Mouse (Mus musculus) natural killer cell, adult 2 months (primary cell): ENCODE results near the gene Pnpla2.
"Not testable (repeated sequence)": the region's sequence is repeated elsewhere in the genome, so short reads cannot be mapped to it uniquely, and the experiment has no call there.

ENCODE experiments used
- DNase-seq, 2 experiments: peaks; one replicate each; pipeline ENCODE4 v3.0.0; 2022; ENCODE audit warnings: low spot score in 2 of 2

Gene Pnpla2

GRCm38 (mm10) chr7:141454967-141455551, at the start of gene Pnpla2:
Gene Pnpla2 (plus strand): TSS chr7:141455198.
- peak; percentile 90 to 92 for DNase-seq

GRCm38 (mm10) chr7:141405466-141405865, 49.5 kb upstream of the Pnpla2 start:
- no peak for DNase-seq

GRCm38 (mm10) chr7:141407670-141408069, 47.3 kb upstream of the Pnpla2 start:
- not testable (repeated sequence) for DNase-seq

- peak; percentile 71 to 81 for DNase-seq
Observed at GRCm38 (mm10) chr7:141408833-141409232, 46.2 kb upstream of the Pnpla2 start.

- no peak for DNase-seq
Observed at GRCm38 (mm10) chr7:141410631-141411030, 44.4 kb upstream of the Pnpla2 start.

GRCm38 (mm10) chr7:141411667-141412066, 43.3 kb upstream of the Pnpla2 start:
- no peak for DNase-seq

- DNase-seq, result no peak
Observed at GRCm38 (mm10) chr7:141413331-141413730, 41.7 kb upstream of the Pnpla2 start.

GRCm38 (mm10) chr7:141413809-141414584, 41.0 kb upstream of the Pnpla2 start, which contains the start of gene Gatd1:
Gene Gatd1 (minus strand): TSS chr7:141414136.
- DNase-seq, result peak; percentile 99

- no peak for DNase-seq
Observed at GRCm38 (mm10) chr7:141416144-141416841, 38.7 kb upstream of the Pnpla2 start.

GRCm38 (mm10) chr7:141417731-141418681, 37.0 kb upstream of the Pnpla2 start:
- no peak for DNase-seq

- no peak for DNase-seq
Observed at GRCm38 (mm10) chr7:141418970-141419369, 36.0 kb upstream of the Pnpla2 start.

GRCm38 (mm10) chr7:141420030-141420702, 34.8 kb upstream of the Pnpla2 start:
- DNase-seq, result no peak

- DNase-seq, result no peak
Observed at GRCm38 (mm10) chr7:141423811-141424210, 31.2 kb upstream of the Pnpla2 start.

GRCm38 (mm10) chr7:141426948-141427730, 27.9 kb upstream of the Pnpla2 start:
- no peak for DNase-seq

- DNase-seq, result no peak
Observed at GRCm38 (mm10) chr7:141428701-141429100, 26.3 kb upstream of the Pnpla2 start.

- no peak for DNase-seq
Observed at GRCm38 (mm10) chr7:141429310-141429709, 25.7 kb upstream of the Pnpla2 start, which contains the start of gene Cend1. Gene Cend1 (minus strand): TSS chr7:141429491.

- DNase-seq, result no peak
Observed at GRCm38 (mm10) chr7:141429840-141430584, 25.0 kb upstream of the Pnpla2 start.

GRCm38 (mm10) chr7:141430585-141431240, 24.3 kb upstream of the Pnpla2 start:
- DNase-seq, result no peak
